Mouse (Mus musculus): ENCODE measurements at regions not wholly inside any gene's neighbourhood (a gene's known extent, or its start where the extent isn't known, plus 50 kb on each side); places are given as distances from the start of the nearest gene placed in this dataset.

- TF ChIP-seq CTCF (IDR thresholded peaks at IDR 0.05) (no peak), POLR2A (IDR thresholded peaks at IDR 0.05; ENCODE audit: insufficient read depth, low read depth, low read length) (no peak)
These were observed 421.8 kb upstream of the Adamts16 start for GRCm38 (mm10) chr13:71263315-71263878.

Measured in heart, adult 2 months (tissue).